Mouse (Mus musculus): Measurements from ENCODE around the gene Ankrd28.

DNA sequence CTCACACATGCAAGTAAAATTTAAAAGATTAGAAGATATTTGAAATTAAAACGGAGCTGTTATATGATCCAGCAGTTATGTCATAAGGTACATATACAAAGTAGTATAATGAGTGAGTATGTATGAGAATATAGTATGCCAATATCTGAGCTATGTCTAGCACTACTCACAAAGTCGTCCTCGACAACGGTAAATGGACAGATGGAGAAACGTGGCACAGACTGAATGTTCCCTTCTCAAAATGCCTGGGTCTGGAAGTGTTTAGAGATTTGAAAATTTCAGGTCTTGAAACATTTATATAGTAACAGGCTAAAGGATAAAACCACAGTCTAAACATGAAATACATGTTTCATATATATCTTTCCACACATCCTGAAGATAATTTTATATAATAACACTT, 30.0 kb downstream of the Ankrd28 start:
- TF ChIP-seq CTCF (IDR thresholded peaks at IDR 0.05; ENCODE audit: extremely low read depth, insufficient read depth, low read length) (no peak), POLR2A (IDR thresholded peaks at IDR 0.05; ENCODE audit: extremely low read depth, insufficient read depth, low read length) (no peak)
